In genomic region chr1:136414798-136415755, GRCm38 (mm10) we compare ENCODE assay signal across 8 mouse cellular contexts. TPM values are rescaled to one million over a fixed set of nuclear protein-coding genes. Genes with fewer than 3 reads are reported as not detected.
DNase-seq lines count a peak whose midpoint lies in the region; ATAC-seq lines count a peak whose summit lies in the region.

TSS of gene Ddx59 (plus strand) at chr1:136415271.

- 2% methylated on average over 70 of the region's 78 CpGs for WGBS in heart, embryonic 14.5 days
- WGBS in liver, embryonic 13.5 days (ENCODE audit: insufficient replicate concordance): 1% methylated on average over 76 of the region's 78 CpGs
- WGBS in stomach, embryonic 16.5 days: 2% methylated on average over 78 of the region's 78 CpGs

- no peaks in the 10 kb centered on the region for H3K27me3 ChIP-seq in heart, embryonic 14.5 days (ENCODE audit: control insufficient read depth, insufficient read depth, low read length)
- no peaks in the 10 kb centered on the region for H3K27me3 ChIP-seq in liver, embryonic 13.5 days
- no peaks in the 10 kb centered on the region for H3K27me3 ChIP-seq in stomach, embryonic 16.5 days (ENCODE audit: control insufficient read depth, insufficient read depth, low read length)

- DNase-seq in CD4-positive helper T cell, adult 2 months (ENCODE audit: low read depth, low spot score): peak; percentile 92
- DNase-seq in brain, embryonic 18.5 days (ENCODE audit: low read depth, low spot score): peak; percentile 82
- DNase-seq in kidney, postnatal 14 days: peak; percentile 99
- DNase-seq in liver, embryonic 13.5 days: peak; percentile 96
- peak; percentile 99 for DNase-seq in neural tube, embryonic 10.5 days (ENCODE audit: extremely low spot score, low spot score)

- no peaks in the 10 kb centered on the region for H3K9me3 ChIP-seq in heart, embryonic 14.5 days (ENCODE audit: control insufficient read depth, low read length)
- no peaks in the 10 kb centered on the region for H3K9me3 ChIP-seq in liver, embryonic 13.5 days (replicated peaks)
- H3K9me3 ChIP-seq in stomach, embryonic 16.5 days (replicated peaks; ENCODE audit: control insufficient read depth, low read length): no peaks in the 10 kb centered on the region

- H3K27ac ChIP-seq in heart, embryonic 14.5 days (replicated peaks in 1 of 2; ENCODE audit: control insufficient read depth in 1 of 2, insufficient read depth in 1 of 2, low read depth in 2 of 2, low read length in 2 of 2): peak within 1 kb of the TSS; percentile 96 to 97
- H3K27ac ChIP-seq in liver, embryonic 13.5 days: peak within 1 kb of the TSS; percentile 98
- H3K27ac ChIP-seq in stomach, embryonic 16.5 days (ENCODE audit: low read length): peak within 1 kb of the TSS; percentile 99

- peak; percentile 94 for ATAC-seq in erythroid progenitor cell, adult 5-6 weeks (replicated peaks; ENCODE audit: low FRiP score, poor library complexity, severe bottlenecking)
- ATAC-seq in heart, embryonic 14.5 days (ENCODE audit: insufficient number of reproducible peaks, insufficient read depth, low FRiP score, low read depth): peak; percentile 99
- ATAC-seq in liver, embryonic 13.5 days (ENCODE audit: low read depth): peak; percentile 99
- ATAC-seq in stomach, embryonic 16.5 days (ENCODE audit: insufficient read depth, low FRiP score): peak; percentile 100

- peak within 1 kb of the TSS; percentile 61 to 69 for H3K4me3 ChIP-seq in heart, embryonic 14.5 days (ENCODE audit: control insufficient read depth in 1 of 2, insufficient read depth in 1 of 2, low read depth in 1 of 2, low read length in 2 of 2)
- peak within 1 kb of the TSS; percentile 77 for H3K4me3 ChIP-seq in liver, embryonic 13.5 days (replicated peaks)
- H3K4me3 ChIP-seq in stomach, embryonic 16.5 days (replicated peaks; ENCODE audit: low read length): peak within 1 kb of the TSS; percentile 73

- peaks cover 5% of the 10 kb centered on the region; the same call in 1 of the 2 replicates for H3K36me3 ChIP-seq in heart, embryonic 14.5 days (ENCODE audit: control insufficient read depth, insufficient read depth, low read length)
- H3K36me3 ChIP-seq in liver, embryonic 13.5 days: peaks cover 6% of the 10 kb centered on the region; the same call in 1 of the 2 replicates
- H3K36me3 ChIP-seq in stomach, embryonic 16.5 days (ENCODE audit: control insufficient read depth, insufficient read depth, low read length): no peaks in the 10 kb centered on the region

- peak within 1 kb of the TSS; percentile 68 for H3K4me2 ChIP-seq in heart, embryonic 14.5 days (ENCODE audit: low read length)
- peak within 1 kb of the TSS; percentile 72 for H3K4me2 ChIP-seq in liver, embryonic 13.5 days
- H3K4me2 ChIP-seq in stomach, embryonic 16.5 days (ENCODE audit: low read depth, low read length): peak within 1 kb of the TSS; percentile 68

- H3K4me1 ChIP-seq in heart, embryonic 14.5 days (ENCODE audit: control insufficient read depth in 2 of 2, insufficient read depth in 2 of 2, low read length in 2 of 2): no peaks in the 10 kb centered on the region
- H3K4me1 ChIP-seq in liver, embryonic 13.5 days (replicated peaks): peaks cover 16% of the 10 kb centered on the region
- 0 out of 2 replicates have a peak, but pooled peaks cover 3% of the 10 kb centered on the region for H3K4me1 ChIP-seq in stomach, embryonic 16.5 days (ENCODE audit: control insufficient read depth, insufficient read depth, low read length)

- H3K9ac ChIP-seq in heart, embryonic 14.5 days (ENCODE audit: low read length): peak within 1 kb of the TSS; percentile 85
- H3K9ac ChIP-seq in liver, embryonic 13.5 days: peak within 1 kb of the TSS; percentile 86
- peak within 1 kb of the TSS; percentile 96 for H3K9ac ChIP-seq in stomach, embryonic 16.5 days (ENCODE audit: low read length)

RNA-seq across cellular contexts. Expression of gene Ddx59, which starts in this region (rescaled TPM):
- total RNA-seq in erythroid progenitor cell, adult 5-6 weeks (2015; ENCODE audit: low replicate concordance): 17.3 and 21.4 TPM in 2 replicates
- 16.7 and 21.1 TPM in 2 replicates for total RNA-seq in erythroid progenitor cell, adult 5-6 weeks (2017; ENCODE audit: low replicate concordance)
- 11.2 and 12.5 TPM in 2 replicates for polyA plus RNA-seq in heart, embryonic 14.5 days (2014; fragmentation: Nextera tagmentation; extraction: Ambion mirVana)
- 7.2 and 7.6 TPM in 2 replicates for polyA plus RNA-seq in liver, embryonic 13.5 days (2015; fragmentation: Nextera tagmentation; extraction: Ambion mirVana)
- 12.2 and 13.6 TPM in 2 replicates for polyA plus RNA-seq in stomach, embryonic 16.5 days (2015; fragmentation: Nextera tagmentation; extraction: Ambion mirVana)

Comparison
In these comparisons a context has a peak if more than half of its experiments do, and no peak if none do; other contexts are left out.
1. Peak in every context shown above with its lines: DNase-seq, ATAC-seq, H3K4me3 ChIP-seq and H3K27ac ChIP-seq.